Mouse (Mus musculus) myocyte (in vitro differentiated cells): ENCODE measurements around the gene Fyb2.

ENCODE experiments used
- MAX ChIP-seq: IDR thresholded peaks from one replicate; pipeline ENCODE4 v1.6.1; 2011; ENCODE audit warnings: low read depth, mild to moderate bottlenecking, control low read depth
- POLR2A ChIP-seq: IDR thresholded peaks from one replicate; pipeline ENCODE4 v1.6.1; 2011; ENCODE audit warnings: low read depth, mild to moderate bottlenecking, control low read depth, moderate library complexity; ENCODE audit not compliant: insufficient read length
- TCF12 ChIP-seq: IDR thresholded peaks from one replicate; pipeline ENCODE4 v1.6.1; 2011; ENCODE audit warnings: mild to moderate bottlenecking, control low read depth; ENCODE audit not compliant: poor library complexity, insufficient read depth, severe bottlenecking

DNA sequence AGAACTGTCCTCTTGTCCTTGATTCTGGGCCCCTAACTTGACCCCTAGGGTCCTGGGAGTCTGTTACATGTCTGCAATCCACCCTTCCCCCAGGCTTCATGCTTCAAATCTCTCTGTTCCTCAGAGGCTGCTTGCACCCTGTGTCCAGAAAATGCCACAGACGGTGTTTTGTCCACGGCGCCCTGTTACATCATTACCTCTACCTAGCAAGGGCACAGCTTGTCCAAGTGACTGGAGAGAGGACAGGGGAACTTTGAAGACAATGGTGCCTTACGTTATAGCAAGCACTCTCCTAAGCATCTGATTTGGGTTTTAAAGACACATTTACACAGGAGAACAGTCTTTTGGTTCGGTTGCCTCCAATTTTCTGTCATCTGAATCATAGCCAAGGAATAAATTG, 19.7 kb upstream of the Fyb2 start:
- TF ChIP-seq POLR2A, result no peak
- TF ChIP-seq MAX, result no peak
- no peak for TF ChIP-seq TCF12
